Mouse (Mus musculus) stomach, embryonic 15.5 days (tissue): ENCODE results near the gene Yy1. TPM values are rescaled to one million over a fixed set of nuclear protein-coding genes. Genes with fewer than 3 reads are reported as not detected.

Experiments used
- ATAC-seq: fragments of 200-750 bp; cut with Nextera tagmentation; 2 replicates; pipeline ENCODE4 v1.8.0; 2017; ENCODE audit warnings: low read depth, moderate number of reproducible peaks, moderate TSS enrichment; ENCODE audit not compliant: insufficient read depth, low FRiP score
- H3K27ac ChIP-seq: fragments of 300-500 bp; sonication (generic); 2 replicates; pipeline ENCODE4 v1.5.1; 2015; ENCODE audit warnings: mild to moderate bottlenecking, inconsistent platforms
- H3K27me3 ChIP-seq: fragments of 300-500 bp; sonication (generic); replicated peaks from 2 replicates; pipeline ENCODE4 v1.6.1; 2015; ENCODE audit warnings: inconsistent platforms
- H3K36me3 ChIP-seq: fragments of 300-500 bp; sonication (generic); 2 replicates; pipeline ENCODE4 v1.6.1; 2015; ENCODE audit warnings: inconsistent platforms
- H3K4me1 ChIP-seq: fragments of 300-500 bp; sonication (generic); 2 replicates; pipeline ENCODE4 v1.6.1; 2015; ENCODE audit warnings: inconsistent platforms
- H3K4me2 ChIP-seq: fragments of 300-500 bp; sonication (generic); 2 replicates; pipeline ENCODE4 v1.6.1; 2015; ENCODE audit warnings: mild to moderate bottlenecking, inconsistent platforms
- H3K4me3 ChIP-seq: fragments of 300-500 bp; sonication (generic); replicated peaks from 2 replicates; pipeline ENCODE4 v1.5.1; 2015; ENCODE audit warnings: inconsistent platforms
- H3K9ac ChIP-seq: fragments of 300-500 bp; sonication (generic); 2 replicates; pipeline ENCODE4 v1.6.1; 2015; ENCODE audit warnings: inconsistent platforms
- H3K9me3 ChIP-seq: fragments of 300-500 bp; sonication (generic); 2 replicates; pipeline ENCODE4 v1.6.1; 2016; ENCODE audit warnings: inconsistent platforms
- WGBS: fragments of 180-500 bp; shearing (Covaris S2); methylation state at CpG from one replicate; pipeline ENCODE4 v1.1.7; 2015; 5-methylcytosine and 5-hydroxymethylcytosine counted together
- polyA plus RNA-seq: library from polyadenylated mRNA; unstranded; fragments of >200 nt; fragmentation: Nextera tagmentation; extraction: Ambion mirVana; gene quantifications from 2 replicates; pipeline ENCODE4 v1.2.1, GENCODE M21; 2015

Gene Yy1
- polyA plus RNA-seq, 1 experiment from 2014 or later = 17.0 TPM

- no peak for ATAC-seq
- WGBS = 46% methylated on average over 8 of the region's 8 CpGs
- no peak overlapping the region for H3K4me3 ChIP-seq
Observed at GRCm38 (mm10) chr12:108850129-108850528, 57.4 kb downstream of the Yy1 start.

GRCm38 (mm10) chr12:108850886-108851285, 58.1 kb downstream of the Yy1 start:
- Histone ChIP-seq H3K4me2 (no peak overlapping the region), H3K27me3 (no peaks in the 10 kb centered on the region), H3K9me3 (no peaks in the 10 kb centered on the region), H3K4me3 (no peak overlapping the region), H3K4me1 (0 out of 2 replicates have a peak, but pooled peaks cover 3% of the 10 kb centered on the region), H3K9ac (no peak overlapping the region), H3K27ac (no peak overlapping the region), H3K36me3 (no peaks in the 10 kb centered on the region)
- ATAC-seq = no peak
- WGBS = 86% methylated on average over 8 of the region's 8 CpGs

More at GRCm38 (mm10) chr12:108850129-108850528, 57.4 kb downstream of the Yy1 start:
- Histone ChIP-seq H3K27ac (no peak overlapping the region), H3K9me3 (no peaks in the 10 kb centered on the region), H3K27me3 (no peaks in the 10 kb centered on the region), H3K4me2 (no peak overlapping the region), H3K36me3 (0 out of 2 replicates have a peak, but pooled peaks cover 4% of the 10 kb centered on the region), H3K4me1 (0 out of 2 replicates have a peak, but pooled peaks cover 3% of the 10 kb centered on the region), H3K9ac (no peak overlapping the region)

- Histone ChIP-seq H3K36me3 (no peaks in the 10 kb centered on the region), H3K4me1 (0 out of 2 replicates have a peak, but pooled peaks cover 3% of the 10 kb centered on the region), H3K27ac (no peak overlapping the region), H3K9ac (no peak overlapping the region), H3K9me3 (no peaks in the 10 kb centered on the region), H3K4me3 (no peak overlapping the region), H3K4me2 (no peak overlapping the region), H3K27me3 (no peaks in the 10 kb centered on the region)
- WGBS = 86% methylated on average over 8 of the region's 8 CpGs
- ATAC-seq = no peak
Observed at GRCm38 (mm10) chr12:108852822-108853221, 60.0 kb downstream of the Yy1 start.

- no peak overlapping the region for H3K9ac ChIP-seq
- H3K4me2 ChIP-seq = no peak overlapping the region
- peak overlapping the region; percentile 41; the same call in 1 of the 2 replicates for H3K27ac ChIP-seq
- H3K9me3 ChIP-seq = no peaks in the 10 kb centered on the region
- H3K36me3 ChIP-seq = 0 out of 2 replicates have a peak, but pooled peaks cover 1% of the 10 kb centered on the region
- no peaks in the 10 kb centered on the region for H3K27me3 ChIP-seq
- peak; percentile 70 for ATAC-seq
- no peak overlapping the region for H3K4me3 ChIP-seq
- WGBS = 84% methylated on average over 10 of the region's 10 CpGs
- H3K4me1 ChIP-seq = peaks cover 9% of the 10 kb centered on the region; the same call in 1 of the 2 replicates
Observed at GRCm38 (mm10) chr12:108855081-108855480, 62.3 kb downstream of the Yy1 start.

GRCm38 (mm10) chr12:108856186-108856585, 63.4 kb downstream of the Yy1 start:
- Histone ChIP-seq H3K9me3 (no peaks in the 10 kb centered on the region), H3K9ac (no peak overlapping the region), H3K27ac (no peak overlapping the region), H3K36me3 (0 out of 2 replicates have a peak, but pooled peaks cover 10% of the 10 kb centered on the region), H3K4me3 (no peak overlapping the region), H3K27me3 (no peaks in the 10 kb centered on the region), H3K4me1 (peaks cover 6% of the 10 kb centered on the region; the same call in 1 of the 2 replicates), H3K4me2 (no peak overlapping the region)
- 78% methylated on average over 8 of the region's 8 CpGs for WGBS
- no peak for ATAC-seq

- peak overlapping the region; percentile 67 for H3K27ac ChIP-seq
- no peak overlapping the region for H3K4me3 ChIP-seq
- H3K9me3 ChIP-seq = no peaks in the 10 kb centered on the region
- no peak overlapping the region for H3K4me2 ChIP-seq
- 0 out of 2 replicates have a peak, but pooled peaks cover 10% of the 10 kb centered on the region for H3K36me3 ChIP-seq
- peaks cover 6% of the 10 kb centered on the region; the same call in 1 of the 2 replicates for H3K4me1 ChIP-seq
- H3K27me3 ChIP-seq = no peaks in the 10 kb centered on the region
- WGBS = 77% methylated on average over 7 of the region's 7 CpGs
- H3K9ac ChIP-seq = no peak overlapping the region
- no peak for ATAC-seq
Observed at GRCm38 (mm10) chr12:108857109-108857508, 64.3 kb downstream of the Yy1 start.

GRCm38 (mm10) chr12:108857589-108858184, 64.9 kb downstream of the Yy1 start:
- Histone ChIP-seq H3K9me3 (no peaks in the 10 kb centered on the region), H3K27ac (peak overlapping the region; percentile 67), H3K4me1 (peaks cover 6% of the 10 kb centered on the region; the same call in 1 of the 2 replicates), H3K9ac (no peak overlapping the region), H3K36me3 (0 out of 2 replicates have a peak, but pooled peaks cover 10% of the 10 kb centered on the region), H3K4me2 (no peak overlapping the region), H3K27me3 (no peaks in the 10 kb centered on the region), H3K4me3 (no peak overlapping the region)
- WGBS = 57% methylated on average over 7 of the region's 7 CpGs
- ATAC-seq = 0 out of 2 replicates have a peak, but pooled peaks have one; percentile 23

GRCm38 (mm10) chr12:108858486-108858885, 65.7 kb downstream of the Yy1 start:
- peaks cover 18% of the 10 kb centered on the region for H3K36me3 ChIP-seq
- H3K9me3 ChIP-seq = no peaks in the 10 kb centered on the region
- no peak overlapping the region for H3K4me2 ChIP-seq
- 82% methylated on average over 5 of the region's 5 CpGs for WGBS
- no peak for ATAC-seq
- no peak overlapping the region for H3K4me3 ChIP-seq
- H3K27me3 ChIP-seq = no peaks in the 10 kb centered on the region
- peaks cover 6% of the 10 kb centered on the region; the same call in 1 of the 2 replicates for H3K4me1 ChIP-seq
- H3K27ac ChIP-seq = 0 out of 2 replicates have a peak overlapping the region, but pooled peaks have one; percentile 67
- H3K9ac ChIP-seq = no peak overlapping the region

GRCm38 (mm10) chr12:108865007-108865494, 72.3 kb downstream of the Yy1 start:
- ATAC-seq = peak; percentile 51; the same call in 1 of the 2 replicates
- H3K9me3 ChIP-seq = no peaks in the 10 kb centered on the region
- 60% methylated on average over 6 of the region's 6 CpGs for WGBS
- 0 out of 2 replicates have a peak, but pooled peaks cover 3% of the 10 kb centered on the region for H3K4me1 ChIP-seq
- H3K4me3 ChIP-seq = no peak overlapping the region
- no peak overlapping the region for H3K4me2 ChIP-seq
- peaks cover 61% of the 10 kb centered on the region for H3K36me3 ChIP-seq
- no peak overlapping the region for H3K9ac ChIP-seq
- peak overlapping the region; percentile 63 for H3K27ac ChIP-seq
- H3K27me3 ChIP-seq = no peaks in the 10 kb centered on the region

- Histone ChIP-seq H3K4me2 (no peak overlapping the region), H3K27ac (no peak overlapping the region), H3K9me3 (no peaks in the 10 kb centered on the region), H3K4me3 (no peak overlapping the region), H3K4me1 (0 out of 2 replicates have a peak, but pooled peaks cover 3% of the 10 kb centered on the region), H3K9ac (no peak overlapping the region), H3K36me3 (peaks cover 46% of the 10 kb centered on the region), H3K27me3 (no peaks in the 10 kb centered on the region)
- no peak for ATAC-seq
- 81% methylated on average over 2 of the region's 2 CpGs for WGBS
Observed at GRCm38 (mm10) chr12:108869575-108869974, 76.8 kb downstream of the Yy1 start.
